Mouse (Mus musculus) MEL (cell line): ENCODE measurements around the gene Tex261. TPM values are rescaled to one million over a fixed set of nuclear protein-coding genes. Genes with fewer than 3 reads are reported as not detected.

Experiments
- DNase-seq: peaks from one replicate; pipeline ENCODE4 v3.0.0; 2011; ENCODE audit warnings: low read depth, low spot score
- H3K27ac ChIP-seq: 2 replicates; pipeline ENCODE4 v1.5.1; 2012; ENCODE audit warnings: low read depth, mild to moderate bottlenecking, control low read depth, low read length, moderate library complexity; ENCODE audit not compliant: control insufficient read depth
- H3K27me3 ChIP-seq, 2 experiments: fragments of 150-350 bp in 1 of 2; sonication (generic) in 1 of 2; 2 replicates each; pipeline ENCODE4 v1.6.1; 2012; ENCODE audit warnings: low read length in 2 of 2, mild to moderate bottlenecking in 2 of 2, improper control_type of control experiment in 1 of 2, moderate library complexity in 1 of 2; ENCODE audit not compliant: insufficient read depth in 2 of 2, control insufficient read depth in 1 of 2
- H3K36me3 ChIP-seq, 2 experiments: 2 replicates each; pipeline ENCODE4 v1.6.1; 2012 to 2014; ENCODE audit warnings: low read length in 2 of 2, improper control_type of control experiment in 1 of 2, inconsistent platforms in 1 of 2, mild to moderate bottlenecking in 1 of 2; ENCODE audit not compliant: insufficient read depth in 2 of 2, control insufficient read depth in 1 of 2
- H3K4me1 ChIP-seq, 2 experiments: fragments of 150-350 bp in 1 of 2; sonication (generic) in 1 of 2; 2 replicates each; pipeline ENCODE4 v1.6.1; 2012; ENCODE audit warnings: low read length in 2 of 2, improper control_type of control experiment in 1 of 2, mild to moderate bottlenecking in 1 of 2; ENCODE audit not compliant: insufficient read depth in 2 of 2, control insufficient read depth in 1 of 2
- H3K4me3 ChIP-seq, 2 experiments: fragments of 150-350 bp in 1 of 2; sonication (generic) in 1 of 2; 2 replicates each; pipeline ENCODE4 v1.5.1; 2012; ENCODE audit warnings: low read depth in 2 of 2, low read length in 2 of 2, mild to moderate bottlenecking in 2 of 2, moderate library complexity in 2 of 2, control low read depth in 1 of 2, improper control_type of control experiment in 1 of 2; ENCODE audit not compliant: control insufficient read depth in 1 of 2, insufficient read depth in 1 of 2
- H3K79me2 ChIP-seq: 2 replicates; pipeline ENCODE4 v1.6.1; 2012; ENCODE audit warnings: mild to moderate bottlenecking, low read length, moderate library complexity; ENCODE audit not compliant: control insufficient read depth, poor library complexity, insufficient read depth
- H3K9ac ChIP-seq: 2 replicates; pipeline ENCODE4 v1.6.1; 2012; ENCODE audit warnings: low read depth, mild to moderate bottlenecking, control low read depth, low read length, moderate library complexity; ENCODE audit not compliant: control insufficient read depth, poor library complexity, severe bottlenecking
- H3K9me3 ChIP-seq: fragments of 150-350 bp; sonication (generic); replicated peaks from 2 replicates; pipeline ENCODE4 v1.6.1; 2012; ENCODE audit warnings: mild to moderate bottlenecking, low read length, improper control_type of control experiment, moderate library complexity; ENCODE audit not compliant: insufficient read depth
- BHLHE40 ChIP-seq: IDR thresholded peaks from 2 replicates; pipeline ENCODE4 v1.6.1; 2012; ENCODE audit warnings: low read depth, mild to moderate bottlenecking, inconsistent platforms, low read length, improper control_type of control experiment, borderline replicate concordance
- CHD1 ChIP-seq: IDR thresholded peaks from 2 replicates; pipeline ENCODE4 v1.6.1; 2012; ENCODE audit warnings: low read depth, mild to moderate bottlenecking, inconsistent platforms, low read length, improper control_type of control experiment
- CHD2 ChIP-seq: IDR thresholded peaks from 2 replicates; pipeline ENCODE4 v1.6.1; 2011; ENCODE audit warnings: low read length, improper control_type of control experiment
- CTCF ChIP-seq, 3 experiments: IDR thresholded peaks in 2 of 3; conservative IDR thresholded peaks in 1 of 3; 2 replicates each; pipeline ENCODE4 v1.5.1; 2011 to 2012; ENCODE audit warnings: low read length in 3 of 3, low read depth in 2 of 3, mild to moderate bottlenecking in 2 of 3, improper control_type of control experiment in 1 of 3, inconsistent platforms in 1 of 3, mixed read lengths in 1 of 3, moderate library complexity in 1 of 3; ENCODE audit not compliant: control insufficient read depth in 1 of 3, insufficient read depth in 1 of 3, poor library complexity in 1 of 3, severe bottlenecking in 1 of 3
- E2F4 ChIP-seq: IDR thresholded peaks from 2 replicates; pipeline ENCODE4 v1.6.1; 2011; ENCODE audit warnings: low read depth, low read length, improper control_type of control experiment, borderline replicate concordance
- ELF1 ChIP-seq: IDR thresholded peaks from 2 replicates; pipeline ENCODE4 v1.6.1; 2014; ENCODE audit warnings: low read depth, mild to moderate bottlenecking, inconsistent platforms, low read length, improper control_type of control experiment, moderate library complexity
- EP300 ChIP-seq, 2 experiments: IDR thresholded peaks; 2 replicates each; pipeline ENCODE4 v1.6.1; 2011; ENCODE audit warnings: improper control_type of control experiment in 2 of 2, low read length in 2 of 2, low read depth in 1 of 2, mild to moderate bottlenecking in 1 of 2
- ETS1 ChIP-seq: IDR thresholded peaks from 2 replicates; pipeline ENCODE4 v1.6.1; 2012; ENCODE audit warnings: low read depth, mild to moderate bottlenecking, inconsistent platforms, low read length, improper control_type of control experiment, moderate library complexity
- GATA1 ChIP-seq: IDR thresholded peaks from 2 replicates; pipeline ENCODE4 v1.6.1; 2011; ENCODE audit warnings: low read depth, low read length, improper control_type of control experiment
- HCFC1 ChIP-seq: IDR thresholded peaks from 2 replicates; pipeline ENCODE4 v1.6.1; 2012; ENCODE audit warnings: low read depth, mild to moderate bottlenecking, inconsistent platforms, low read length, improper control_type of control experiment, moderate library complexity
- JUND ChIP-seq: IDR thresholded peaks from 2 replicates; pipeline ENCODE4 v1.6.1; 2011; ENCODE audit warnings: low read depth, mild to moderate bottlenecking, improper control_type of control experiment, low read length
- KAT2A ChIP-seq: conservative IDR thresholded peaks from 2 replicates; pipeline ENCODE4 v1.6.1; 2012; ENCODE audit warnings: low read depth, low read length, improper control_type of control experiment, inconsistent platforms
- MAFK ChIP-seq: IDR thresholded peaks from 2 replicates; pipeline ENCODE4 v1.6.1; 2011; ENCODE audit warnings: low read depth, mild to moderate bottlenecking, low read length, improper control_type of control experiment, borderline replicate concordance
- MAZ ChIP-seq: IDR thresholded peaks from 2 replicates; pipeline ENCODE4 v1.6.1; 2012; ENCODE audit warnings: low read depth, mild to moderate bottlenecking, inconsistent platforms, low read length, improper control_type of control experiment
- MXI1 ChIP-seq: IDR thresholded peaks from 2 replicates; pipeline ENCODE4 v1.6.1; 2011; ENCODE audit warnings: mild to moderate bottlenecking, low read depth, low read length, improper control_type of control experiment
- MYC ChIP-seq: IDR thresholded peaks from 2 replicates; pipeline ENCODE4 v1.6.1; 2011; ENCODE audit warnings: low read depth, mild to moderate bottlenecking, low read length, improper control_type of control experiment, moderate library complexity
- NELFE ChIP-seq: IDR thresholded peaks from 2 replicates; pipeline ENCODE4 v1.6.1; 2011; ENCODE audit warnings: low read depth, low read length, improper control_type of control experiment
- NRF1 ChIP-seq: IDR thresholded peaks from 2 replicates; pipeline ENCODE4 v1.6.1; 2014; ENCODE audit warnings: low read depth, mild to moderate bottlenecking, inconsistent platforms, low read length, improper control_type of control experiment, moderate library complexity; ENCODE audit not compliant: poor library complexity, insufficient read depth, severe bottlenecking
- POLR2AphosphoS2 ChIP-seq: IDR thresholded peaks from 2 replicates; pipeline ENCODE4 v1.6.1; 2011; ENCODE audit warnings: low read length, improper control_type of control experiment
- RAD21 ChIP-seq: IDR thresholded peaks from 2 replicates; pipeline ENCODE4 v1.6.1; 2011; ENCODE audit warnings: mild to moderate bottlenecking, low read depth, low read length, improper control_type of control experiment
- RCOR1 ChIP-seq: IDR thresholded peaks from 2 replicates; pipeline ENCODE4 v1.6.1; 2012; ENCODE audit warnings: low read depth, mild to moderate bottlenecking, inconsistent platforms, low read length, improper control_type of control experiment
- SIN3A ChIP-seq: IDR thresholded peaks from 2 replicates; pipeline ENCODE4 v1.6.1; 2012; ENCODE audit warnings: low read length, improper control_type of control experiment, inconsistent platforms
- SMC3 ChIP-seq: IDR thresholded peaks from 2 replicates; pipeline ENCODE4 v1.6.1; 2011; ENCODE audit warnings: low read depth, low read length, improper control_type of control experiment
- TAL1 ChIP-seq: IDR thresholded peaks from 2 replicates; pipeline ENCODE4 v1.6.1; 2012; ENCODE audit warnings: mild to moderate bottlenecking, inconsistent platforms, low read length, moderate library complexity, mixed read lengths
- TCF12 ChIP-seq: IDR thresholded peaks from 2 replicates; pipeline ENCODE4 v1.6.1; 2014; ENCODE audit warnings: low read depth, mild to moderate bottlenecking, inconsistent platforms, low read length, improper control_type of control experiment, moderate library complexity
- USF1 ChIP-seq: IDR thresholded peaks from 2 replicates; pipeline ENCODE4 v1.6.1; 2014; ENCODE audit warnings: low read depth, mild to moderate bottlenecking, inconsistent platforms, low read length, improper control_type of control experiment, moderate library complexity
- USF2 ChIP-seq, 2 experiments: IDR thresholded peaks; 2 replicates each; pipeline ENCODE4 v1.6.1; 2011 to 2012; ENCODE audit warnings: improper control_type of control experiment in 2 of 2, low read length in 2 of 2, borderline replicate concordance in 1 of 2, inconsistent platforms in 1 of 2, low read depth in 1 of 2, mild to moderate bottlenecking in 1 of 2; ENCODE audit not compliant: insufficient read depth in 1 of 2
- ZNF384 ChIP-seq: IDR thresholded peaks from 2 replicates; pipeline ENCODE4 v1.6.1; 2012; ENCODE audit warnings: low read depth, mild to moderate bottlenecking, inconsistent platforms, low read length, improper control_type of control experiment
- polyA plus RNA-seq, 2 experiments: library from polyadenylated mRNA; stranded (reverse) in 1 of 2; unstranded in 1 of 2; fragments of >175 nt in 1 of 2; fragments of >200 nt in 1 of 2; gene quantifications; 2 replicates each; pipeline versions ENCODE4 v1.2.1 to v1.2.4; 2012; ENCODE audit warnings: low replicate concordance in 2 of 2, low read depth in 1 of 2; ENCODE audit not compliant: insufficient read length in 2 of 2, insufficient read depth in 1 of 2, missing spikeins in 1 of 2
- total RNA-seq: library from RNA; depleted of rRNA; stranded (reverse); fragments of 300-350 nt; gene quantifications from 2 replicates; pipeline ENCODE4 v1.2.3, GENCODE M21; 2012

Gene Tex261
- total and polyA plus RNA-seq, 3 experiments: 56.2 to 104 TPM; not detected in 1

GRCm38 (mm10) chr6:83774126-83774525 is 1.5 kb downstream of the Tex261 start:
- no peaks in the 10 kb centered on the region for H3K27me3 ChIP-seq
- no peak overlapping the region for H3K27ac ChIP-seq
- H3K4me3 ChIP-seq: peak overlapping the region in 1 of 2 experiments; percentile 88; a peak in 3 of 4 replicates
- H3K9me3 ChIP-seq: no peaks in the 10 kb centered on the region
- peaks cover 20% of the 10 kb centered on the region for H3K79me2 ChIP-seq
- H3K4me1 ChIP-seq: peaks cover 2 to 10% of the 10 kb centered on the region in 2 experiments; a peak in 2 of 4 replicates
- H3K36me3 ChIP-seq: peaks cover 2 to 5% of the 10 kb centered on the region in 2 experiments; a peak in 2 of 4 replicates
- DNase-seq: peak; percentile 19
- H3K9ac ChIP-seq: peak overlapping the region; percentile 98
- TF ChIP-seq KAT2A (no peak), USF1 (no peak), TAL1 (no peak), SIN3A (no peak), TCF12 (no peak), GATA1 (no peak), BHLHE40 (no peak), EP300 (IDR thresholded peaks at IDR 0.05; ENCODE audit: low read depth in 1 of 2, low read length in 2 of 2) (no peak), CTCF (IDR thresholded peaks at IDR 0.05 in 2 of 3, conservative IDR thresholded peaks at IDR 0.05 in 1 of 3; ENCODE audit: control insufficient read depth in 1 of 3, insufficient read depth in 1 of 3, low read depth in 2 of 3, low read length in 3 of 3, poor library complexity in 1 of 3, severe bottlenecking in 1 of 3) (no peak), ELF1 (no peak), ZNF384 (no peak), E2F4 (no peak), SMC3 (no peak), CHD1 (no peak), ETS1 (no peak)

GRCm38 (mm10) chr6:83768485-83768884 is 7.1 kb downstream of the Tex261 start:
- 0 out of 4 replicates have a peak, but pooled peaks cover 0 to 2% of the 10 kb centered on the region in 2 experiments for H3K36me3 ChIP-seq

More at GRCm38 (mm10) chr6:83768485-83768884, 7.1 kb downstream of the Tex261 start:
- Histone ChIP-seq H3K9ac (no peak overlapping the region), H3K9me3 (no peaks in the 10 kb centered on the region), H3K27me3 (no peaks in the 10 kb centered on the region), H3K79me2 (peaks cover 1% of the 10 kb centered on the region), H3K27ac (no peak overlapping the region), H3K4me3 (no peak overlapping the region), H3K4me1 (no peaks in the 10 kb centered on the region)
- no peak for TF ChIP-seq E2F4
- no peak for TF ChIP-seq NRF1
- TF ChIP-seq MAFK: no peak
- TF ChIP-seq MXI1: no peak
- no peak for TF ChIP-seq SIN3A
- TF ChIP-seq USF2 (IDR thresholded peaks at IDR 0.05; ENCODE audit: borderline replicate concordance in 1 of 2, insufficient read depth in 1 of 2, low read depth in 1 of 2, low read length in 2 of 2): no peak
- no peak for TF ChIP-seq CHD2
- no peak for TF ChIP-seq HCFC1
- TF ChIP-seq RAD21: no peak
- no peak for TF ChIP-seq CHD1
- TF ChIP-seq MAZ: no peak
- no peak for TF ChIP-seq NELFE
- no peak for TF ChIP-seq MYC
- TF ChIP-seq JUND: no peak
- TF ChIP-seq CTCF (IDR thresholded peaks at IDR 0.05 in 2 of 3, conservative IDR thresholded peaks at IDR 0.05 in 1 of 3; ENCODE audit: control insufficient read depth in 1 of 3, insufficient read depth in 1 of 3, low read depth in 2 of 3, low read length in 3 of 3, poor library complexity in 1 of 3, severe bottlenecking in 1 of 3): no peak
- TF ChIP-seq RCOR1: no peak
- TF ChIP-seq POLR2AphosphoS2: no peak
- no peak for DNase-seq
